Mouse (Mus musculus) adrenal gland, postnatal 14 days (tissue): ENCODE results near the gene Hist1h2be. TPM values are rescaled to one million over a fixed set of nuclear protein-coding genes. Genes with fewer than 3 reads are reported as not detected.
"Not testable (repeated sequence)": the region's sequence is repeated elsewhere in the genome, so short reads cannot be mapped to it uniquely, and the experiment has no call there.

ENCODE experiments used
- DNase-seq: peaks from one replicate; pipeline ENCODE4 v3.0.0; 2021; ENCODE audit warnings: mixed read lengths
- total RNA-seq: library from RNA; stranded (reverse); gene quantifications from 2 replicates; pipeline ENCODE4 v1.2.3, GENCODE M21; 2021

Gene Hist1h2be
- total RNA-seq, 1 experiment from 2014 or later = 25.1 TPM

DNA sequence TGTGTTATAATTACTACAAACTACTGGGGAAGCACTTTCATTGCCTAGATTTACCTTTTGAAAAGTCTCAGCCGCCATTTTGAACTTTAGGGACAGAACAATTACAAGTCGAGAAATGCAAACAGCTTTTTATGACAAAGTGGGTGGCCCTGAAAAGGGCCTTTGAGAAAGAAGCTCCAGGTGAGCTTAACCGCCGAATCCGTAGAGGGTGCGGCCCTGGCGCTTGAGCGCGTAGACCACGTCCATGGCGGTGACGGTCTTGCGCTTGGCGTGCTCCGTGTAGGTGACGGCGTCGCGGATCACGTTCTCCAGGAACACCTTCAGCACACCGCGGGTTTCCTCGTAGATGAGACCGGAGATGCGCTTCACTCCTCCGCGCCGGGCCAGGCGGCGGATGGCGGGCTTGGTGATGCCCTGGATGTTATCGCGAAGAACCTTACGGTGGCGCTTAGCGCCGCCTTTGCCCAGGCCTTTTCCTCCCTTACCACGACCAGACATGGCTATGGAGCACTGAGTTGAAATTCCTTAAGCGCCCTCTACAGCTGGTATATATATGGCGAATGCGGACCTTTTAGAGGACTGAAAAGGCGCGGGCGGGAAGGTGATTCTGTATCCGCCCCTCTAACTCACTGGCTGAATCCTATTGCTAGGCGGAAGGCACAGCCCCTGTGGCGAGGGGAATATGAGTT, 69.6 kb downstream of the Hist1h2be start, which contains the start of gene Hist1h4f:
Gene Hist1h4f, minus strand, starts transcription at position 503 of the 689 bp plus-strand sequence.
- peak; percentile 91 for DNase-seq

DNA sequence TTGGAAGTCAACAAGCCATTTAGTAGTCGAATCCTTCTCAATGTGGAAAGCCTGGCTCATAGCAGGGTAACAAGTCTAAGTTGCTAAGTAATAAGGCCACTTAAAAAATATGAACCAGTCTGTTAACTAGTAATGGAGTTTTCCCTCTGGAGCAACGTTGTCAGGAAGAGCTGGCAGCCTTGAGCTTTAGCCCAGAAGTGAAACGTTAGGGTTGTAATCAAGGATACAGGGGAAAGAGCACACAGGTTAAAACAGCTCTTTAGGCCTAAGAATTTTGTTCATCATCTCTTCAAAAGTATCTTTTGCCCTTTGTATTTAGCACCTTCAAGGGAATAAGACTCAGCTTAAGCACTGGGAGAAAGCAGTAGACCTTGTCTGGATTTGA, 70.2 kb downstream of the Hist1h2be start:
- no peak for DNase-seq

DNA sequence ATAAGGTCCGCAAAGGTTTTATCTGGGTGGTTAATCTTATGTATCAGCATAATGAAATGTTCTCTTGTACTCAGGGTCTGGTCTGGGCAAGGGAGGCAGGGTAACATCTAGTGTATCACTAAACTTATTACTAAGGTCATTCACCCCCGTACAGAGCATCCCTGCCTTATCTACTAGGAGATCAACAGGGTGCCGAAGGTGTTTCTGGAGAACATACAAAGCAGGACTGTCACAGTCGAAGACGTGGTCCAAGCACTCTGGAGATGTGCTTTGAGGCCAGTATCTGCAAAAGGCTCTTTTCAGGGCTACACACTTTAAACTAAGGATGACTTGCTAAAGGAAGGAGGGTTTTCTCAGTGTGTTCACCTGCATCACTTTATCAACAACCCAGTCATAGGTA, 74.2 kb downstream of the Hist1h2be start:
- no peak for DNase-seq

DNA sequence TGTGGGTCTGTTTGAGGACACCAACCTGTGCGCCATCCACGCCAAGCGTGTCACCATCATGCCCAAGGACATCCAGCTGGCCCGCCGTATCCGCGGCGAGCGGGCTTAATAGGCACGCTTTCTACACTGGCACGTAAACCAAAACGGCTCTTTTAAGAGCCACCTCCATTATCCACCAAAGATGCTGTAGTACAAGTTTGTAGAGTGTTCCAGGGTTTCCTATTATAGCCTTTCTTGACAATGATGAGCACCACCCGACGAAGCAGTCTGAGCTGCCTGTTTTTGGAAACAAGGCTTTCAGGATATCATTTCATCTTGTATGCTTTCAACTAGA, 76.2 kb downstream of the Hist1h2be start:
- DNase-seq = not testable (repeated sequence)

DNA sequence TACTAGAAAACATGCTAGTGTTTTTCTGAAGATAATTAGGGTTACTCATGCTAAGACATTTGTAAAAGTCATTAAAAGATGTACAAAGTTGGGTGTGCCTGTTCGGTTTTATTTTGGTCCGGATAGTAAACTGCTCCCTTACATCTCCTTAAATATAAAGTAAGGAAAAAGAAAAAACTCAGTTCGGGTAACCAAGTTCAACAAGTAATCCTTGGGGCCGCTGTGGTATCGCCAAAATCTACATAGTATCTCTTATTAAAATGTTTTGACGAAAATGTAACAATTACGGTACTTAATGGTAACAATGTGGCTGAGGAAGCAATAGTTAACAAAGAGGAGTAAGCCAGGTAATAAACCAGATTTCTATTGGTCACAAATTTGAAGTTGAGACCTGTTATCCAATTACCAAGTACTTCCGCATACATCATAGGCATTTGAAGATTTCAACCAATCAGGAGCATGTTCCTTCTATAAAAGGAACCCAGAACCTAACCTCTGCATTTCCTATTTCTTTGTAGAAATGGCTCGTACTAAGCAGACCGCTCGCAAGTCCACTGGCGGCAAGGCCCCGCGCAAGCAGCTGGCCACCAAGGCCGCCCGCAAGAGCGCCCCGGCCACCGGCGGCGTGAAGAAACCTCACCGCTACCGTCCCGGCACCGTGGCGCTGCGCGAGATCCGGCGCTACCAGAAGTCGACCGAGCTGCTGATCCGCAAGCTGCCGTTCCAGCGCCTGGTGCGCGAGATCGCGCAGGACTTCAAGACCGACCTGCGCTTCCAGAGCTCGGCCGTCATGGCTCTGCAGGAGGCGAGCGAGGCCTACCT, 76.7 kb downstream of the Hist1h2be start, which contains the start of gene Hist1h3f:
Gene Hist1h3f, plus strand, starts transcription at position 88 of the 822 bp plus-strand sequence.
- DNase-seq = peak; percentile 82

DNA sequence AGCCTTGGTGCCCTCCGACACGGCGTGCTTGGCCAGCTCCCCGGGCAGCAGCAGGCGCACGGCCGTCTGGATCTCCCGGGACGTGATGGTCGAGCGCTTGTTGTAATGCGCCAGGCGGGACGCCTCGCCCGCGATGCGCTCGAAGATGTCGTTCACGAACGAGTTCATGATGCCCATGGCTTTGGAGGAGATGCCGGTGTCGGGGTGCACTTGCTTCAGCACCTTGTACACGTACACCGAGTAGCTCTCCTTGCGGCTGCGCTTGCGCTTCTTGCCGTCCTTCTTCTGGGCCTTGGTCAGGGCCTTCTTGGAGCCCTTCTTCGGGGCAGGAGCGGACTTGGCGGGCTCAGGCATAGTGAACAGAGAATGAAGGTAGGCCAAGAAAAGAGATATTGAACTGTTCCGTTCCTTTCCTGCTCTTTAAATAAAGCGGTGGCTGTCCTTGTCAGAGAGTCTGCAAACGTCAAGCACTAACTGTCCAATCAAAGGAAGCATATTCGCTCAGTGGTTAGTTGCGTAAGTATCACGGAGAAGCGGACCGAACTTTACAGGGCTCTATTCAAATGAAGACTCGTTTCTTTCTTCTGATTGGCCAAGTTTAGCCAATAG, 77.8 kb downstream of the Hist1h2be start, which contains the start of gene Hist1h2bh:
Gene Hist1h2bh, minus strand, starts transcription at position 394 of the 609 bp plus-strand sequence.
- peak; percentile 77 for DNase-seq

DNA sequence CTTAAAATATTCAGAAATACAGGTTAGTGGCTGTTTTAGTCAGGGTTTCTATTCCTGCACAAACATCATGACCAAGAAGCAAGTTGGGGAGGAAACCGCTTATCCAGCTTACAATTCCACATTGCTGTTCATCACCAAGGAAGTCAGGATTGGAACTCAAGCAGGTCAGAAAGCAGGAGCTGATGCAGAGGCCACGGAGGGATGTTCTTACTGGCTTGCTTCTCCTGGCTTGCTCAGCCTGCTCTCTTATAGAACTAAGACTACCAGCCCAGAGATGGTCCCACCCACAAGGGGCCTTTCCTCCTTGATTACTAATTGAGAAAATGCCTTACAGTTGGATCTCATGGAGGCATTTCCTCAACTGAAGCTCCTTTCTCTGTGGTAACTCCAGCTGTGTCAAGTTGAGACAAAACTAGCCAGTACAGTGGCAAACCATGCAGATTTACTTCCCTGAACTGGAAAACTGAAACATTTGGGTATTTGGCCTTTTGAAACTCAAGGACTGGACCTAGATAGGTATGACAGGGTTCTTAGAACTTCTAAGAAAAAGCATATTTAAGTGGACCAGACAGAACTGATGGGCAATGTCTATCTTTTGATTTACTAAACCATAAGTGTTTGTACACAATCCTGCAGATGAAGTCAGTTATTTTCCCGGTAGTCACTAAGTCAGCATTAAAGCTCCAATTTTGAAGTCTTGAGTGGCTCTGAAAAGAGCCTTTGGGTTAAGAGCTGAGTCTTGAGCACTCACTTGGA, 78.5 kb downstream of the Hist1h2be start:
- DNase-seq = not testable (repeated sequence)

DNA sequence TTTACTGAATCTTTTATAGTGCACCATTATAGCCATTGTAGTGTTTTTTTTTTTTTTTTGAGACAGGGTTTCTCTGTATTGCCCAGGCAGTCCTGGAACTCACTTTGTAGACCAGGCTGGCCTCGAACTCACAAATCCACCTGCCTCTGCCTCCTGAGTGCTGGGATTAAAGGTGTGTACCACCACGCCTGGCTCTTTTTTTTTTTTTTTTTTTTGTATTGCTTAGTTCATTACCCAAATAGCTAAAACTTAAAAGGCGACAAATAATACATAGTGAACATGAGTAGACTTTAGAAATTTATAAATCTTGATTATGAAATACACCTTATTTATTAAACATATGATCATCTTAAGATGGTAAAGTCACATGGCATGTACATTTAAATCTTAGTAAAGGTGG, 79.4 kb downstream of the Hist1h2be start:
- DNase-seq = no peak

DNA sequence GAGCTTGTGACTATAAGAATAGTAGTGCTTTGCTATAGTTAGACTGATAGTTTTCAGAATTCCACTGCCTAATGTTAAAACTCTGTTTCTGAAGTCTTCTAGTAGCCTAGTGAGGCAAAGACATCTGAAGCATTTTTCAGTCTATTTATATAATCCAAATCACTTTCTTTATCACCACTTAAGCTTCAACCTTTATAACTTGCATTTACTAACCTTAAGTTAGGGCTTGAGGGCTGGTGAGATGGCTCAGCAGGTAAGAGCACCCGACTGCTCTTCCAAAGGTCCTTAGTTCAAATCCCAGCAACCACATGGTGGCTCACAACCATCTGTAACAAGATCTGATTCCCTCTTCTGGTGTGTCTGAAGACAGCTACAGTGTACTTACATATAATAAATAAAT, 81.1 kb downstream of the Hist1h2be start:
- not testable (repeated sequence) for DNase-seq

DNA sequence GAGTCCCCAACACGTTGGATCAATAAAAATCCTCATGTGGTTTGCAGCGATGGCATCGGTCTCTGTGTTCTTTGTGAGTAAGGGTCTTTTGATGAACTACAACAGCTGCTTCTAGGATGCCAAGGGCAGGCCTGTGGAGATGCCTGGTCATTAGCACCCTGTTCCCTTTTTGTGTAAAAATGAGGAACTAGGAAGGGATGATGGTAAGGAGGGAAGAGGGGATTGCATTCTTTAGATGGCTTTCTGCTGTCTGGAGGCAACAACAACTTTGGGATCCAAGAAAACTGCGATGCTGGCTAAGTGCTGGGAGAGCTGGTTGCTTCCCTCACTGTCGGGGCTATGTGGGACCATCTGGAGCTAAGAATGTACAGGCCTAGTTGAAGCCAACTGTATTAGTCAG, 82.7 kb downstream of the Hist1h2be start:
- DNase-seq = no peak

DNA sequence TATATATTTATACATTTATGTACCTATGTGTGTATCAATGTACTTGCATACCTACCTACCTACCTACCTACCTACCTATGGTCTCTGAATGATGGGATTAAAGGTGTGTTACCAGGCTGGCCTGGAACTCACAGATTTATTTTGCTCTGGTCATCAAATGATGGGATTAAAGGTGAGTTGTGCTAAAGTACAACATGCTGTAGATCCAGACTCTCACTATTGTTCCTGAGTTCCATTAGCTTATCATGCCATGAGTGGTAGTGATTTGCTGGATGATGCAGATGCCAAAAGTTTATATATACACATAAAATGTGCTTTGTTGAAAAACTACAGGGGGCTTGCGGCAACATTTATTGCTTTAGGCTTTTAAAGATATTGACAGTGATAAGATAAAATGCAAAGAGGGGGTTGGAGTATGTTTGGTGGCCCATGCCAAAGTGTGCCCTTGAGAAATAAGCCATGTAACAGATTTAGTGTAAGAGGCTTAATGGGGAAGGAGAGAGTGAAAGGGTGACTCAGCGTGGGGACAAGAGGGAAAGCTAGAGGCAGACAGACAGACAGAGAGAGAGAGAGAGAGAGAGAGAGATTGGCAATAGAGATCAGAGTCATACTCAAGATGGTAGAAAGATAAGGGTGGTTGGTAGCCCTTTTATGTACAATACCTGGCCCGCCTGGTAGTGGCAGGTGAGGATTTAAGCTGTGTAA, 83.8 kb downstream of the Hist1h2be start:
- DNase-seq = no peak

DNA sequence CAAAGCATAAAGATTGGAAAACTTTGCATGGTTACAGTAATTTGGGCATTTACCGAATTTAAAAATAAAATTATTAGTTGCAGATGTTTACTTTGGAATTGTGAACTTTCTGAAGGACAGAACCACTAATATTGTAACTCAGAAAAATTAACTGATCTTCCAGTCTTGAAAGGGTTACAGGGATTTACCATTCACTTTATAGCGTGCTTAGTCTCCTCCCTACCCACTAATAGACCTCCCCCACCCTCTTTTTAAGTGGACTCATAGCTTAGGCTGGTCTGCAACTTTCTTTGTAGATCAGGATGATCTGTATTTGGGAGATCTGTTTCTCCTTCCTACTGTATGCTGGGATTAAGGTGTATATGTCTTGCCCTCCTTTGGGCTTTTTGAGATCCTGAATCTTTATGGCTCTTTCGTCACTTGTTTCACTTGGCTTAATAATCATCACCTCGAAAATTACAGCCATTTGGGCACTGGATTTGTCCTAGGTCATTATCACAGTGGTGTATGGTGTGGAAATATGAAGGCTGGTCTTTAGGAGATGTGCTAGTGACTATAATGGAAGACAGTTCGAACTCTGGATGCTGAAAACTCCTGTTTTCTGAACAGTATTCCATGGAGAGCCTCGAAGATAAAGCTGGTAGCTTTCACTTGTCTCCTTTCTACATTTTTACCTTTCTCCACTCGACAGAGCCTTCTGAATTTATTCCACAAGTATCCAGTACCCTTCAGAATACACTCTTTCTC, 84.7 kb downstream of the Hist1h2be start:
- DNase-seq = no peak

DNA sequence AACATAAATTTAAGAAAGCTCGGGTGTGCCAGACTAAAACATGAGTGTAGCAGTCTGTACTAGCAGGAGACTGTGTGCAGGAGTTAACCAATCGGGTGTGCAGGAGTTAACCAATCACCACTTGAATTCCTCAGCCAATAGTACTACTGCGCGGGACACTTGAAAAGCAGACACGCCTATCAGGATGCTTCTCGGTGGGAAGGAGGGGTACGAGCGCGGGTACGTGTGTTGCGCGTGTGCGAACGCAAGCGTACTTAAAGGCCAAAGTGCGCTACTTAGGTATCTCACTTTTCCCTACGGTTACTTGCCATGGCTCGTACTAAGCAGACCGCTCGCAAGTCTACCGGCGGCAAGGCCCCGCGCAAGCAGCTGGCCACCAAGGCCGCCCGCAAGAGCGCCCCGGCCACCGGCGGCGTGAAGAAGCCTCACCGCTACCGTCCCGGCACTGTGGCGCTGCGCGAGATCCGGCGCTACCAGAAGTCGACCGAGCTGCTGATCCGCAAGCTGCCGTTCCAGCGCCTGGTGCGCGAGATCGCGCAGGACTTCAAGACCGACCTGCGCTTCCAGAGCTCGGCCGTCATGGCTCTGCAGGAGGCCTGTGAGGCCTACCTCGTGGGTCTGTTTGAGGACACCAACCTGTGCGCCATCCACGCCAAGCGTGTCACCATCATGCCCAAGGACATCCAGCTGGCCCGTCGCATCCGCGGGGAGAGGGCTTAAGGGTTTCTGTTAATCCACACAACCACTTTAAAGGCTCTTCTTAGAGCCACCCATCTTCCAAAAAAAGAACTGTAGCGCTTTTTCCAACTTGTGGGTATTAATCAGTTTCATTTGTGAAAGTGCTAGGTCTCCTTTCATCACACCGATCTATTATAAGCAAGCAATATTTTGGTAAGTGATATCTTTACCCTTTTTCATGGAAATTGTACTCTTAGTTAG, 85.5 kb downstream of the Hist1h2be start, which contains the start of gene Hist1h3g:
Gene Hist1h3g, plus strand, starts transcription at position 286 of the 939 bp plus-strand sequence.
- peak; percentile 92 for DNase-seq

DNA sequence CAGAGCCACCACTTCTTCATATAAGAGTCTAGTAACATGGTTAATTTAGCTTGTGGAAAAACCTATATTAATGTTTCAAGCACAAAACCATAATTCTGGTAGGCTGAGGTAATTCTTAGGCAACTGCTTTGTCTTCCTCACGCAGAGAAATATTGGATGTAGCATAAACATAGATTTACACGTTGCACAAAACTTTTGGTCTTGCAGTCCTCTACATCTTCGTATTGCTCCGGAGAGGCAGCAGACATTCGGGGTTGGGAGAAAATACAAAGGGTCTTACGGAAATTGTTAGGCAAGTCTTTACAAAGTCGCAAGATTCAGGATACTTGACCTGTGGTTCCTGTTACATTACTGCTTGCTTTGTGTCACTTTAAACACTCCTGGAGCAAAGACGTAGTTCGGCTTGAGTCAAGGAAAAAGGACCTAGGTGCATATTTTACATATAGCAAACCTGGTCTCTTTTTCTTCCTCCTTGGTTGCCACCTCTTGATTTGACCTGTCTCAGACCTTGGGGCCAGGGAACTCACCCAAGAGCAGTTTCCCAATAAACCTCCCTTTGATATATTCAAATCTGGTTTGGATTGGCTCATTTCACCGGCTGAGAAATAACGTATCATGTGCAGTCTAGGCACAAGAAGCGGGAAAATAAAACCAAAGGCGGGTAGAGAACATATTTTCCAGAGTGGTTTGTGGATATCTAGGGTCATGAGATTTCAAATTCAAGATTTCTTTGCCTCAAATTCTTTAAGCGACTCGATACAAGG, 86.4 kb downstream of the Hist1h2be start:
- peak; percentile 59 for DNase-seq
